Mouse (Mus musculus) lung, adult 2 months (tissue): ENCODE results near the gene Ddx46. TPM values are rescaled to one million over a fixed set of nuclear protein-coding genes. Genes with fewer than 3 reads are reported as not detected.
"Not testable (repeated sequence)": the region's sequence is repeated elsewhere in the genome, so short reads cannot be mapped to it uniquely, and the experiment has no call there.

Source experiments
- DNase-seq: peaks from one replicate; pipeline ENCODE4 v3.0.0; 2022
- H3K4me1 ChIP-seq: fragments of 200-500 bp; 2 replicates; pipeline ENCODE4 v1.6.1; 2011; ENCODE audit warnings: low read length; ENCODE audit not compliant: control insufficient read depth, insufficient read depth
- H3K4me3 ChIP-seq: fragments of 200-500 bp; replicated peaks from 2 replicates; pipeline ENCODE3; 2011; ENCODE audit warnings: low read depth, mild to moderate bottlenecking, control low read depth, low read length; ENCODE audit errors: extremely low read depth
- CTCF ChIP-seq: fragments of 200-500 bp; IDR thresholded peaks from 2 replicates; pipeline ENCODE4 v1.5.1; 2011; ENCODE audit warnings: mild to moderate bottlenecking, low read length, control low read depth; ENCODE audit not compliant: insufficient read depth
- POLR2A ChIP-seq: fragments of 200-500 bp; IDR thresholded peaks from 2 replicates; pipeline ENCODE4 v1.6.1; 2011; ENCODE audit warnings: low read depth, mild to moderate bottlenecking, control low read depth, low read length, borderline replicate concordance; ENCODE audit errors: extremely low read depth
- WGBS: fragments of 180-500 bp; shearing (Covaris S2); methylation state at CpG from one replicate; pipeline ENCODE4 v1.1.7; 2018; 5-methylcytosine and 5-hydroxymethylcytosine counted together
- polyA plus RNA-seq: library from polyadenylated mRNA; depleted of rRNA; stranded (reverse); fragments of >200 nt; gene quantifications from 2 replicates; pipeline ENCODE4 v1.2.3, GENCODE M21; 2012

Ddx46 gene
- polyA plus RNA-seq, 1 experiment: 15.8 TPM

GRCm38 (mm10) chr13:55604606-55605005, 30.2 kb upstream of the Ddx46 start:
- 91% methylated on average over 3 of the region's 3 CpGs for WGBS
- Histone ChIP-seq H3K4me3 (no peak overlapping the region), H3K4me1 (peaks cover 3% of the 10 kb centered on the region; the same call in 1 of the 2 replicates)
- TF ChIP-seq POLR2A (no peak), CTCF (no peak)
- DNase-seq: no peak

GRCm38 (mm10) chr13:55606899-55607623, 27.8 kb upstream of the Ddx46 start:
- Histone ChIP-seq H3K4me3 (no peak overlapping the region), H3K4me1 (no peaks in the 10 kb centered on the region)
- no peak for DNase-seq
- 74% methylated on average over 10 of the region's 10 CpGs for WGBS
- TF ChIP-seq CTCF (no peak), POLR2A (no peak)

- WGBS: 88% methylated on average over 2 of the region's 2 CpGs
- Histone ChIP-seq H3K4me3 (no peak overlapping the region), H3K4me1 (no peaks in the 10 kb centered on the region)
- TF ChIP-seq POLR2A: no peak
- no peak for TF ChIP-seq CTCF
- no peak for DNase-seq
Measured at GRCm38 (mm10) chr13:55607624-55608006, 27.2 kb upstream of the Ddx46 start.

- no peak for DNase-seq
- TF ChIP-seq POLR2A (no peak), CTCF (no peak)
- Histone ChIP-seq H3K4me3 (no peak overlapping the region), H3K4me1 (no peaks in the 10 kb centered on the region)
- 79% methylated on average over 7 of the region's 7 CpGs for WGBS
Measured at GRCm38 (mm10) chr13:55611996-55612395, 22.8 kb upstream of the Ddx46 start.

DNA sequence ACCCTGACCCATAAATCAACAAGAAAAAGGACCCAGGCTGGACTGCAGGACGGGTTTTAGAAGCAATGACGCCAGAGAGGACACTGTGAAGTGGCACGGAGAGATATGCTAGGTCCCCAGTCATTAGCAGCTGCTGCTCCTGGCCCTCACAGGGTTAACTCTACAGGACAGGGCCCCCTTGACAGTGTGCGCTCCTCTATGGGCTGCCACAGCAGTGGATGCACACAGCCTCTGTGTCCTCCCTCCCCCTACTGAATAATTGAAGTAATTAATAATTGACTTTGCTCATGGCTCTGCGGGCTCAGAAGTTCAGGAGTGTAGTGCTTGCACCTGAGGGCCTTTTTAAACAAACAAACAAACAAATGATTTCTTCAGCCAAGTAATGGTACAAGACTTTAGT, 21.4 kb upstream of the Ddx46 start:
- no peak for DNase-seq
- WGBS: 53% methylated on average over 5 of the region's 5 CpGs
- Histone ChIP-seq H3K4me3 (no peak overlapping the region), H3K4me1 (no peaks in the 10 kb centered on the region)
- TF ChIP-seq POLR2A (no peak), CTCF (no peak)

DNA sequence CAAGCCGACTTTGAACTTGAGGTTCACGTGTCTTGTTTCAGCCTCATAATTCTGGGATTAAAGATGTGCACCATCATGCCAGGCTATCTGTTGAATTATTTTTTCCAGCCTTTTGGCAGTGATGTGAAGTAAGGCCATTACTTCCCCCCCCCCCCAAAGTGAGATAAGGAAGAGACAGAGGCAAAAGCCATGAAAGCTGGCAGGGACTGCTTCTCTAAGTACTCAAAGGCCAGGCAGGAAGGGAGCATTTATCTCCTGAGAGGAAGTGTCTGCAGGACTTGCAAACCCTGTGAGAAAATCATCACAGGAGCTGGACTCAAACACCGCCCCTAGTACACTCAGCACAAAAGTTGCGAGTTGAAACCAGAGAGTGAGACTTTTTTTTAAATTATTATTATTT, 15.5 kb upstream of the Ddx46 start:
- no peaks in the 10 kb centered on the region; the same call in 1 of the 2 replicates for H3K4me1 ChIP-seq
- no peak for DNase-seq
- TF ChIP-seq POLR2A (no peak), CTCF (no peak)
- WGBS: 66% methylated on average over 4 of the region's 4 CpGs
- no peak overlapping the region for H3K4me3 ChIP-seq

- TF ChIP-seq CTCF: no peak
- TF ChIP-seq POLR2A: no peak
- DNase-seq: no peak
- WGBS: 71% methylated on average over 2 of the region's 2 CpGs
- Histone ChIP-seq H3K4me3 (no peak overlapping the region), H3K4me1 (no peaks in the 10 kb centered on the region; the same call in 1 of the 2 replicates)
Measured at GRCm38 (mm10) chr13:55620275-55620674, 14.6 kb upstream of the Ddx46 start.

GRCm38 (mm10) chr13:55622156-55622648, 12.6 kb upstream of the Ddx46 start:
- DNase-seq, H3K4me1 ChIP-seq: not testable (repeated sequence)
- WGBS: 14% methylated on average over 20 of the region's 20 CpGs
- H3K4me3 ChIP-seq: peak overlapping the region; percentile 91

DNA sequence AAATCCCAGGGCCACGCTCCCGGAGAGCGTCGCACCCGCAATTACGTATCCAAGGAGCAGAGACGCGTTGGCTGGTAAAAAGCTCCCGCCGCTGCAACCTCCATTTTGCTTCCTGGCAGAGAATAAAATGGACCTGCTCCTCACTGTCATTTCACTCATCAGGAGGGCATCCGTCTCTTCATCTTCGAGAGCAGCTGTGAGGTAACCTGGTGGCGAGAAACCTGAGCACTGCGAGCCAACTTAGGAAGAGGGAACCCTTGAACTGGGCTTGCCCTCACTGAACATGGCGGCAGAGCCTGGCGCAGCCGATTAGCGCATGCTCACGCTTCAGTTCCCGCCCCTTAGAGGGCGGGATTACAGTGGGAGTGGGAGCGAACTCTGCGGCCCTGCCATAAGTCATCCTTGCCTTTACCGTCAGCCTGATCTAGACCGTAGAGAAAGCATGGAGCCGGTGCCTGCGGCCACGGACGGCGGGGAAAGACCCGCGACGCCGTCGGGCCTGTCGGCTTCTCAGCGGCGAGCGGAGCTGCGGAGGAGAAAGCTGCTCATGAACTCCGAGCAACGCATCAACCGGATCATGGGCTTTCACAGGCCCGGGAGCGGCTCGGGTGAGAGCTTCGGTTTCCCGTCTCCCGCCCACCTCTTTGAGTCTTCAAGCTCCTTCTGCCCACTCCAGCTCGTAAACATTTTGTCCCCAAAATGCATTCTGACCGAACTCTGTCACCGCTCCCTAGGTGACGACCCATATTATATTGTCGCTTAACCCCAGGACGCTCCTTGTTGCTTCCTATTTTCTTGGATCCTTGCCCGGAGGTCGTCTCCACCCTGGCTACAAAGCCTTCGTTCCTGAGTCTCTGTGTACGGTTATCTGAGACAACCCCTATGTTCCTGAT, 11.9 kb upstream of the Ddx46 start, which contains the start of gene Caml:
Gene Caml, plus strand, starts transcription at position 357 of the 893 bp plus-strand sequence.
- Histone ChIP-seq H3K4me3 (peak within 1 kb of the TSS; percentile 91), H3K4me1 (no peaks in the 10 kb centered on the region; the same call in 1 of the 2 replicates)
- peak; percentile 92 for DNase-seq
- WGBS: under 1% methylated on average over 59 of the region's 59 CpGs
- TF ChIP-seq CTCF (no peak), POLR2A (peak; percentile 82; the same call in 1 of the 2 replicates)
